Mouse (Mus musculus): ENCODE data around the gene Nfyb. TPM values are rescaled to one million over a fixed set of nuclear protein-coding genes. Genes with fewer than 3 reads are reported as not detected.

Gene Nfyb
- polyA plus RNA-seq, 1 experiment from 2014 or later = 26.6 TPM

GRCm38 (mm10) chr10:82789181-82789580, 25.2 kb upstream of the Nfyb start:
- Histone ChIP-seq H3K4me3 (ENCODE audit: low read depth, low read length) (no peak overlapping the region), H3K36me3 (replicated peaks; ENCODE audit: insufficient read depth, low read length) (no peaks in the 10 kb centered on the region), H3K9ac (replicated peaks) (no peak overlapping the region), H3K4me1 (ENCODE audit: insufficient read depth) (no peaks in the 10 kb centered on the region), H3K9me3 (ENCODE audit: low read length) (peaks cover 3% of the 10 kb centered on the region; the same call in 1 of the 2 replicates), H3K27me3 (ENCODE audit: insufficient read depth, low read length) (no peaks in the 10 kb centered on the region), H3K4me2 (ENCODE audit: low read depth, low read length) (no peak overlapping the region), H3K27ac (ENCODE audit: low read depth) (no peak overlapping the region)
- ATAC-seq = no peak
- TF ChIP-seq EP300 (IDR thresholded peaks at IDR 0.05; ENCODE audit: low read depth) (no peak), CTCF (IDR thresholded peaks at IDR 0.05; ENCODE audit: low read depth) (no peak)
- no peak for DNase-seq

DNA sequence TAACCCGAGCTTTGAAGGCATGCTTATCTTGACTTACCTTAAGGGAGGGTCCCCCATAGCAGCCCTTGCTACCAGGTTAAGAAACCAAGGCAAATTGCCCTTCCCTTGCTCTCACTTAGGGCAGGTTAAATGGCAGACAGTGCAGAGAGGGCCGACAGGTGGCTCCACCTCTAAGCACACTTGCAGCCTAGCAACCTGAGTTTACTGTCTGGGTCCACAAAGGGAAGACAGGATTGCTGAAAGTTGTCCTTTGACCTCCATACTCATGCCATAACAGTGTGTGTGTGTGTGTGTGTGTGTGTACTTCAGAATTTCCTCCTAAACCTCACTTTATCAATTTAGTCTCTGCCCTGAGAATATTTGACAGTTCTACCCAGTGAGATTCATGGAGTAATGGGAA, 18.5 kb upstream of the Nfyb start:
- H3K27me3 ChIP-seq (ENCODE audit: insufficient read depth, low read length) = no peaks in the 10 kb centered on the region
- WGBS (ENCODE audit: insufficient replicate concordance) = 34% methylated on average over 2 of the region's 2 CpGs
- H3K36me3 ChIP-seq (replicated peaks; ENCODE audit: insufficient read depth, low read length) = no peaks in the 10 kb centered on the region
- H3K27ac ChIP-seq (ENCODE audit: low read depth) = no peak overlapping the region
- no peak for TF ChIP-seq EP300 (IDR thresholded peaks at IDR 0.05; ENCODE audit: low read depth)
- TF ChIP-seq CTCF (IDR thresholded peaks at IDR 0.05; ENCODE audit: low read depth) = peak; percentile 46
- H3K9ac ChIP-seq (replicated peaks) = no peak overlapping the region
- ATAC-seq (peak; percentile 74), DNase-seq (no peak)
- no peaks in the 10 kb centered on the region for H3K9me3 ChIP-seq (ENCODE audit: low read length)
- H3K4me2 ChIP-seq (ENCODE audit: low read depth, low read length) = no peak overlapping the region
- no peak overlapping the region for H3K4me3 ChIP-seq (ENCODE audit: low read depth, low read length)
- H3K4me1 ChIP-seq (ENCODE audit: insufficient read depth) = peaks cover 15% of the 10 kb centered on the region

- DNase-seq = no peak
- Histone ChIP-seq H3K36me3 (replicated peaks; ENCODE audit: insufficient read depth, low read length) (no peaks in the 10 kb centered on the region), H3K4me2 (ENCODE audit: low read depth, low read length) (no peak overlapping the region), H3K4me3 (ENCODE audit: low read depth, low read length) (no peak overlapping the region), H3K4me1 (ENCODE audit: insufficient read depth) (peaks cover 23% of the 10 kb centered on the region), H3K27me3 (ENCODE audit: insufficient read depth, low read length) (no peaks in the 10 kb centered on the region), H3K9me3 (ENCODE audit: low read length) (no peaks in the 10 kb centered on the region), H3K27ac (ENCODE audit: low read depth) (no peak overlapping the region), H3K9ac (replicated peaks) (no peak overlapping the region)
- ATAC-seq = no peak
- no peak for TF ChIP-seq CTCF (IDR thresholded peaks at IDR 0.05; ENCODE audit: low read depth)
Observed at GRCm38 (mm10) chr10:82780816-82781215, 16.9 kb upstream of the Nfyb start.

- WGBS (ENCODE audit: insufficient replicate concordance) = 54% methylated on average over 3 of the region's 3 CpGs
- Histone ChIP-seq H3K27me3 (ENCODE audit: insufficient read depth, low read length) (no peaks in the 10 kb centered on the region), H3K27ac (ENCODE audit: low read depth) (no peak overlapping the region), H3K4me3 (ENCODE audit: low read depth, low read length) (no peak overlapping the region), H3K9me3 (ENCODE audit: low read length) (no peaks in the 10 kb centered on the region), H3K4me2 (ENCODE audit: low read depth, low read length) (no peak overlapping the region), H3K4me1 (ENCODE audit: insufficient read depth) (peaks cover 23% of the 10 kb centered on the region), H3K36me3 (replicated peaks; ENCODE audit: insufficient read depth, low read length) (no peaks in the 10 kb centered on the region), H3K9ac (replicated peaks) (no peak overlapping the region)
- DNase-seq = no peak
- no peak for TF ChIP-seq CTCF (IDR thresholded peaks at IDR 0.05; ENCODE audit: low read depth)
- no peak for TF ChIP-seq EP300 (IDR thresholded peaks at IDR 0.05; ENCODE audit: low read depth)
- peak; percentile 64 for ATAC-seq
Observed at GRCm38 (mm10) chr10:82780322-82780721, 16.4 kb upstream of the Nfyb start.

DNA sequence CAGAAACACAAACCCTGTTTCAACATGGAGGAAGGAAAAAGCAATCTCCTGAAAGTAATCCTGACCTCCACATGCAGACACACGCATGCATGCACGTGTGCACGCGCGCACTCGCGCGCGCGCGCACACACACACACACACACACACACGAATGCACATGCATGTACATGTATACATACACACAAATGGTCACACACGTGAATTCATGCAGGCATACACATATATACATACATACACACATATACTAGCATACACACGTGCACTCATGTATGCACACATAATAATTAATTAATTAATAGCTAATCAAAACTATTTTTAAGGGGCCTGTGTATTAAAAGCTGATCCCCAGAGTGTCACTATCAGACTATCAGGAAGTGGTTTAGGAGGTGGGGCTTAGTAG, 15.9 kb upstream of the Nfyb start:
- TF ChIP-seq EP300 (IDR thresholded peaks at IDR 0.05; ENCODE audit: low read depth) = no peak
- no peak for TF ChIP-seq CTCF (IDR thresholded peaks at IDR 0.05; ENCODE audit: low read depth)
- DNase-seq (no peak), ATAC-seq (no peak)
- no peak overlapping the region for H3K4me3 ChIP-seq (ENCODE audit: low read depth, low read length)
- H3K36me3 ChIP-seq (replicated peaks; ENCODE audit: insufficient read depth, low read length) = no peaks in the 10 kb centered on the region
- H3K9me3 ChIP-seq (ENCODE audit: low read length) = no peaks in the 10 kb centered on the region
- no peak overlapping the region for H3K9ac ChIP-seq (replicated peaks)
- H3K4me2 ChIP-seq (ENCODE audit: low read depth, low read length) = no peak overlapping the region
- WGBS (ENCODE audit: insufficient replicate concordance) = 93% methylated on average over 14 of the region's 14 CpGs
- peaks cover 23% of the 10 kb centered on the region for H3K4me1 ChIP-seq (ENCODE audit: insufficient read depth)
- no peaks in the 10 kb centered on the region for H3K27me3 ChIP-seq (ENCODE audit: insufficient read depth, low read length)
- no peak overlapping the region for H3K27ac ChIP-seq (ENCODE audit: low read depth)

GRCm38 (mm10) chr10:82778791-82779549, 15.0 kb upstream of the Nfyb start:
- H3K27me3 ChIP-seq (ENCODE audit: insufficient read depth, low read length) = no peaks in the 10 kb centered on the region
- no peaks in the 10 kb centered on the region for H3K36me3 ChIP-seq (replicated peaks; ENCODE audit: insufficient read depth, low read length)
- H3K27ac ChIP-seq (ENCODE audit: low read depth) = no peak overlapping the region
- H3K9me3 ChIP-seq (ENCODE audit: low read length) = no peaks in the 10 kb centered on the region
- H3K9ac ChIP-seq (replicated peaks) = no peak overlapping the region
- 77% methylated on average over 8 of the region's 8 CpGs for WGBS (ENCODE audit: insufficient replicate concordance)
- H3K4me3 ChIP-seq (ENCODE audit: low read depth, low read length) = no peak overlapping the region
- no peak overlapping the region for H3K4me2 ChIP-seq (ENCODE audit: low read depth, low read length)
- ATAC-seq = no peak
- peaks cover 23% of the 10 kb centered on the region for H3K4me1 ChIP-seq (ENCODE audit: insufficient read depth)
- no peak for DNase-seq
- TF ChIP-seq CTCF (IDR thresholded peaks at IDR 0.05; ENCODE audit: low read depth) = no peak
- TF ChIP-seq EP300 (IDR thresholded peaks at IDR 0.05; ENCODE audit: low read depth) = no peak

All from liver, postnatal 0 days (tissue).